Mouse (Mus musculus) right cerebral cortex, postnatal 36 days (tissue): ENCODE data around the gene Samm50.
"Not testable (repeated sequence)": the region's sequence is repeated elsewhere in the genome, so short reads cannot be mapped to it uniquely, and the experiment has no call there.

Experiments
- DNase-seq, 2 experiments: peaks; one replicate each; pipeline ENCODE4 v3.0.0; 2022; ENCODE audit warnings: low spot score in 2 of 2, mixed read lengths in 1 of 2

Samm50 gene

GRCm38 (mm10) chr15:84192058-84192791 lies at the start of gene Samm50:
Gene Samm50, plus strand, starts transcription at chr15:84192241.
- peak; percentile 93 to 94 for DNase-seq

- DNase-seq, result no peak
These were observed 35.9 kb upstream of the Samm50 start for GRCm38 (mm10) chr15:84156158-84156557.

- DNase-seq, result not testable (repeated sequence)
These were observed 34.5 kb upstream of the Samm50 start for GRCm38 (mm10) chr15:84157530-84157929.

GRCm38 (mm10) chr15:84161871-84162270 lies 30.2 kb upstream of the Samm50 start:
- DNase-seq, result no peak

GRCm38 (mm10) chr15:84166818-84167217 lies 25.2 kb upstream of the Samm50 start:
- no peak for DNase-seq

GRCm38 (mm10) chr15:84167600-84167999 lies 24.4 kb upstream of the Samm50 start, which contains the start of gene Pnpla3:
Gene Pnpla3, plus strand, starts transcription at chr15:84167837.
- peak; percentile 97 to 98 for DNase-seq

- DNase-seq, result no peak
These were observed 23.6 kb upstream of the Samm50 start for GRCm38 (mm10) chr15:84168170-84169161.

GRCm38 (mm10) chr15:84169511-84169910 lies 22.5 kb upstream of the Samm50 start:
- DNase-seq, result no peak

GRCm38 (mm10) chr15:84171166-84171565 lies 20.9 kb upstream of the Samm50 start:
- DNase-seq, result no peak

GRCm38 (mm10) chr15:84178733-84179132 lies 13.3 kb upstream of the Samm50 start:
- DNase-seq, result no peak

GRCm38 (mm10) chr15:84182000-84182399 lies 10.0 kb upstream of the Samm50 start:
- DNase-seq, result no peak

GRCm38 (mm10) chr15:84183967-84184366 lies 8.1 kb upstream of the Samm50 start:
- no peak for DNase-seq

GRCm38 (mm10) chr15:84186196-84186595 lies 5.8 kb upstream of the Samm50 start:
- no peak for DNase-seq

GRCm38 (mm10) chr15:84188887-84189530 lies 3.0 kb upstream of the Samm50 start:
- no peak for DNase-seq

GRCm38 (mm10) chr15:84189881-84190280 lies 2.2 kb upstream of the Samm50 start:
- DNase-seq, result no peak

- DNase-seq, result no peak
These were observed 350 bp upstream of the Samm50 start for GRCm38 (mm10) chr15:84191724-84192057.

GRCm38 (mm10) chr15:84196486-84197165 lies 4.6 kb downstream of the Samm50 start:
- DNase-seq, result no peak

- no peak for DNase-seq
These were observed 15.3 kb downstream of the Samm50 start for GRCm38 (mm10) chr15:84207327-84207726.

GRCm38 (mm10) chr15:84209517-84210412 lies 17.7 kb downstream of the Samm50 start:
- DNase-seq, result no peak

- no peak for DNase-seq
These were observed 18.4 kb downstream of the Samm50 start for GRCm38 (mm10) chr15:84210461-84210860.
